In genomic region chr2:143876929-143877632, GRCm38 (mm10) we compare ENCODE assay signal across 12 mouse cellular contexts. TPM values are rescaled to one million over a fixed set of nuclear protein-coding genes. Genes with fewer than 3 reads are reported as not detected.
DNase-seq lines count a peak whose midpoint lies in the region; ATAC-seq and TF ChIP-seq lines count a peak whose summit lies in the region.
"Had no signal": no experiment of that assay in that cellular context is flagged by ENCODE, and none has a peak within 500 bp of the region (broad histone marks: within the 10 kb centered on the region; RNA-seq: fewer than 3 reads in every experiment).

No protein-coding gene starts in this region.

- H3K9me3 ChIP-seq in heart, embryonic 13.5 days: no peaks in the 10 kb centered on the region
- no peaks in the 10 kb centered on the region for H3K9me3 ChIP-seq in lung, embryonic 16.5 days (ENCODE audit: control insufficient read depth, low read length)
- no peaks in the 10 kb centered on the region for H3K9me3 ChIP-seq in heart, postnatal 0 days (replicated peaks; ENCODE audit: control insufficient read depth, low read length)
- H3K9me3 ChIP-seq: embryonic facial prominence, embryonic 15.5 days had no signal

- H3K36me3 ChIP-seq in heart, embryonic 13.5 days: no peaks in the 10 kb centered on the region
- H3K36me3 ChIP-seq in lung, embryonic 16.5 days (ENCODE audit: control insufficient read depth, insufficient read depth, low read length): no peaks in the 10 kb centered on the region
- H3K36me3 ChIP-seq in heart, postnatal 0 days (replicated peaks; ENCODE audit: control insufficient read depth, insufficient read depth, low read length): no peaks in the 10 kb centered on the region
- H3K36me3 ChIP-seq: embryonic facial prominence, embryonic 15.5 days; hindbrain, embryonic 10.5 days had no signal

- H3K27me3 ChIP-seq in heart, embryonic 13.5 days (replicated peaks): no peaks in the 10 kb centered on the region
- H3K27me3 ChIP-seq in lung, embryonic 16.5 days (ENCODE audit: control insufficient read depth, insufficient read depth, low read depth, low read length): no peaks in the 10 kb centered on the region
- no peaks in the 10 kb centered on the region for H3K27me3 ChIP-seq in heart, postnatal 0 days (ENCODE audit: control insufficient read depth, insufficient read depth, low read length)
- H3K27me3 ChIP-seq: embryonic facial prominence, embryonic 15.5 days; megakaryocyte, embryonic 14.5 days had no signal

- H3K4me3 ChIP-seq in heart, embryonic 13.5 days: no peak overlapping the region
- H3K4me3 ChIP-seq in lung, embryonic 16.5 days (ENCODE audit: low read length): no peak overlapping the region
- H3K4me3 ChIP-seq in heart, postnatal 0 days (ENCODE audit: low read depth, low read length): no peak overlapping the region
- H3K4me3 ChIP-seq: embryonic facial prominence, embryonic 15.5 days; hindbrain, embryonic 10.5 days; megakaryocyte, embryonic 14.5 days had no signal

- H3K4me1 ChIP-seq in heart, embryonic 13.5 days: peaks cover 35% of the 10 kb centered on the region
- H3K4me1 ChIP-seq in lung, embryonic 16.5 days (replicated peaks; ENCODE audit: control insufficient read depth, insufficient read depth, low read length): no peaks in the 10 kb centered on the region
- peaks cover 14% of the 10 kb centered on the region for H3K4me1 ChIP-seq in heart, postnatal 0 days (ENCODE audit: control insufficient read depth, insufficient read depth)
- H3K4me1 ChIP-seq: embryonic facial prominence, embryonic 15.5 days; hindbrain, embryonic 10.5 days had no signal

- no peak for DNase-seq in heart, adult 9 months (ENCODE audit: low spot score in 2 of 2)
- no peak for DNase-seq in lung, postnatal 4 days
- no peak for DNase-seq in heart, postnatal 0 days (ENCODE audit: low spot score)
- DNase-seq in right cerebral cortex, postnatal 10 days (ENCODE audit: low spot score in 2 of 2): no peak
- DNase-seq: cerebellum, adult 9-10 months; thymus, postnatal 25 days had no signal

- peak; percentile 53 for TF ChIP-seq CTCF in heart, postnatal 0 days (IDR thresholded peaks at IDR 0.05; ENCODE audit: low read depth)

- H3K9ac ChIP-seq in heart, embryonic 13.5 days: no peak overlapping the region
- no peak overlapping the region for H3K9ac ChIP-seq in lung, embryonic 16.5 days (ENCODE audit: low read length)
- no peak overlapping the region for H3K9ac ChIP-seq in heart, postnatal 0 days (replicated peaks; ENCODE audit: low read depth, low read length)
- H3K9ac ChIP-seq: embryonic facial prominence, embryonic 15.5 days had no signal

- H3K4me2 ChIP-seq in heart, embryonic 13.5 days: no peak overlapping the region
- H3K4me2 ChIP-seq in lung, embryonic 16.5 days (ENCODE audit: low read depth, low read length): no peak overlapping the region
- H3K4me2 ChIP-seq in heart, postnatal 0 days (ENCODE audit: low read depth, low read length): no peak overlapping the region
- H3K4me2 ChIP-seq: embryonic facial prominence, embryonic 15.5 days had no signal

- H3K27ac ChIP-seq in heart, embryonic 13.5 days (replicated peaks): peak overlapping the region; percentile 65
- no peak overlapping the region for H3K27ac ChIP-seq in lung, embryonic 16.5 days (ENCODE audit: low read length)
- H3K27ac ChIP-seq in heart, postnatal 0 days (ENCODE audit: low read depth): peak overlapping the region; percentile 65
- H3K27ac ChIP-seq: embryonic facial prominence, embryonic 15.5 days; hindbrain, embryonic 10.5 days had no signal

- no peak for TF ChIP-seq EP300 in heart, postnatal 0 days (IDR thresholded peaks at IDR 0.05; ENCODE audit: low read depth)

- WGBS in heart, embryonic 13.5 days: 63% methylated on average over 4 of the region's 4 CpGs
- 59% methylated on average over 4 of the region's 4 CpGs for WGBS in lung, embryonic 16.5 days
- 64% methylated on average over 4 of the region's 4 CpGs for WGBS in heart, postnatal 0 days

- no peak for ATAC-seq in heart, embryonic 13.5 days (ENCODE audit: extremely low read depth, insufficient number of reproducible peaks, low FRiP score, low TSS enrichment)
- peak; percentile 69; the same call in 1 of the 2 replicates for ATAC-seq in lung, embryonic 16.5 days (ENCODE audit: low read depth)
- ATAC-seq in heart, postnatal 0 days (ENCODE audit: insufficient read depth, low read depth): peak; percentile 51
- ATAC-seq in megakaryocyte progenitor cell, adult 5-6 weeks (replicated peaks; ENCODE audit: poor library complexity): peak; percentile 79

RNA-seq across cellular contexts. Expression of gene Bfsp1, which starts 14.1 kb away (rescaled TPM):
- polyA plus RNA-seq in heart, embryonic 13.5 days (2015; fragmentation: Nextera tagmentation; extraction: Ambion mirVana): 1.5 and 1.8 TPM in 2 replicates
- 1.6 and 2.2 TPM in 2 replicates for polyA plus RNA-seq in lung, embryonic 16.5 days (2015; fragmentation: Nextera tagmentation; extraction: Ambion mirVana)
- total RNA-seq in heart, postnatal 0 days (2014; rRNA removed; ENCODE audit: low replicate concordance): 0.23 and 0.70 TPM in 2 replicates
- polyA plus RNA-seq in heart, postnatal 0 days (2015; fragmentation: Nextera tagmentation; extraction: Ambion mirVana): 1.1 and 1.3 TPM in 2 replicates
- 0.07 TPM in 1 of 2 replicates, not detected in the other for total RNA-seq in megakaryocyte progenitor cell, adult 5-6 weeks (2015)
- 0.50 TPM in 1 of 2 replicates, not detected in the other for total RNA-seq in megakaryocyte progenitor cell, adult 5-6 weeks (2017)

RNA-seq across cellular contexts. Expression of gene Dstn, which starts 38.0 kb away (rescaled TPM):
- 860 and 905 TPM in 2 replicates for polyA plus RNA-seq in heart, embryonic 13.5 days (2015; fragmentation: Nextera tagmentation; extraction: Ambion mirVana)
- polyA plus RNA-seq in lung, embryonic 16.5 days (2015; fragmentation: Nextera tagmentation; extraction: Ambion mirVana): 565 and 579 TPM in 2 replicates
- total RNA-seq in heart, postnatal 0 days (2014; rRNA removed; ENCODE audit: low replicate concordance): 627 and 637 TPM in 2 replicates
- 912 and 913 TPM in 2 replicates for polyA plus RNA-seq in heart, postnatal 0 days (2015; fragmentation: Nextera tagmentation; extraction: Ambion mirVana)
- total RNA-seq in megakaryocyte progenitor cell, adult 5-6 weeks (2015): 426 and 508 TPM in 2 replicates
- total RNA-seq in megakaryocyte progenitor cell, adult 5-6 weeks (2017): 607 and 687 TPM in 2 replicates
